Mouse (Mus musculus) mature B cell (primary cell): ENCODE measurements around the gene Gtsf1.
"Not testable (repeated sequence)": the region's sequence is repeated elsewhere in the genome, so short reads cannot be mapped to it uniquely, and the experiment has no call there.

ENCODE experiments used
- in situ Hi-C: fragments of 300-500 bp; cut with MboI; formaldehyde crosslinking; loops from 2 replicates; pipeline ENCODE4 v1.14.3; 2019

Gtsf1 gene

GRCm38 (mm10) chr15:103430241-103430640, at the start of gene Gtsf1:
Gene Gtsf1 (minus strand): TSS chr15:103430470.
- in situ Hi-C loops = no loop called here

DNA sequence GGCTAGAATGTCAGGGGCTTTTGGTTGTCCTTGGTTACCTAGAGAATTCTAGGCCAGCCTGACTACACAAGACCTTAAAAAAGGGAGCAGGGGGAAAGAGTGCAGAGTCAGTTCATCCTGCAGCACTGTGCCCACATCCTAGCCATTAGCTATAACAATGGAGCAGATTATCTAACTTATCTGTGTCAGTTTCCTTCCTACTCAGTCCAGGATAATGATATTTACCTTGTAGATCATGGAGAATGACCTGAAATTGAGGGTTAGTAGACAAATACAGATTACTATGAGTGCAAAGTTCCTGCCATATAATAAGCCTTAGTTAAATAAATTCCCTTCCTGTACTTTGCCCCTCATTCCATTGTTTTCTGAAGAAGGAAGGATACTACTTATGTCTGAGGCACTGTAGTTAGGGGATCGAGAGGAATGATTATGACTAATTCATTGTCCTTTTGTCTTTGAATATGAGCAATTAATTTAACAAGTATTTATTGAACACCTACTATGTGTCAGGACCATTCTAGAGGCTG, 48.9 kb upstream of the Gtsf1 start:
- in situ Hi-C loops = no loop called here

GRCm38 (mm10) chr15:103473769-103474168, 43.5 kb upstream of the Gtsf1 start:
- in situ Hi-C loops = no loop called here

DNA sequence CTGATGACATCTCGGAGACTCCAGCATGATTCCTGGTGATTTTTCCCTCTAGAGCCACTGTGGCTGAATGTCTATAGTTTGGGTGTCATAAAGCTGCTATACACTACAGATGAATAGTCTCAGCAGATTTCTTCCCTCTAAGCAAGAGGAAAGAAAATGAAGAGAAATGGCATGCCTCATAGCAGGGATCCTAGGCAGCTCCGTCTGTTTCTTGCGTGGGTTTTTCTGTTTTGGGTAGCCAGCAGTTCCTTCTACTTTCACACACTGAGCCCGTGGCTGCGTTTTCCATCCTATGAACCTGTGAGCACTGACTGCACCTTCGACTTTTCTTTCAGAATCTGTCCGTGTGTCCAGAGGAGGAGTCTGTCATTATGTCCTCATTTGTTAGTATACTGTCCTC, 42.9 kb upstream of the Gtsf1 start:
- in situ Hi-C loops = no loop called here

DNA sequence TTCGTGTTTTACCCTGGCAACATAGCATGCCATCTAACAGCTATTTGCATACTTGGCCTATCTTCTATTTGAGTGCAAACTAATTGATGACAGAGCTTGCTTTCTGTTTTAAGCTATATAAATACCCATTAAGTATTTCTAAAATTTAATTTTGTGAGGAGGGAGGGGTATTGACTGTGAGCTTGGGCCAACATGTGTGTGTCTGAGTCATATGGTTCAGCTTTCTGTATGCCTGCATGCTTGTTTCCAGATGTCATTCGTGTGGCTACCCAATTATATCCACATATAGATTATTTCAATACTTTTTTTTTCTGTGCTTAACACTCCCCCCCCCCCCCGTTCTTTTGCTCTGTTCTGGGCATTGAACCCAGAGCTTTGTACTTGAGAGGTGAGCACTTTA, 42.0 kb upstream of the Gtsf1 start:
- in situ Hi-C loops = no loop called here

GRCm38 (mm10) chr15:103471488-103472194, 41.4 kb upstream of the Gtsf1 start:
- in situ Hi-C loops = no loop called here

GRCm38 (mm10) chr15:103462539-103463261, 32.4 kb upstream of the Gtsf1 start:
- in situ Hi-C loops = no loop called here

DNA sequence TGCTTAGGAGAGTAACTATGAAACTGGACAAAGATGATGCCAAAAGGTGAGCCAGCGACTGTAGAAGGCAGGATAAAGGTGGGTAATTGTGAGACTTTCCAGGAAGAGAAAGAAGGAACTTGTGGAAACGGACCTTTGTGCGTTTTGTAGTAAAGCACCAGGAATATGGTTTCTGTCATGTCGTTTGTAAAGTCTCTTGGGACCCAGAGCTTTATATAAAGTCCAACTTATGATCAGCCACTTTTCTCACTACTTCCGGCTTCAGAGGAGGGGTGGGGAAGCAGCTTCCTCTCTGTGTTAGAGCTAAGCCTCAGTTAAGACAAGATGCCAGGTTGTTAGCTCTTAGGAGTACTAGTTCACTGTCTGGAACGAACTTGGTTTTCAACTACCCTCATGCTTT, 24.2 kb upstream of the Gtsf1 start:
- in situ Hi-C loops = no loop called here

- in situ Hi-C loops = no loop called here
Observed at GRCm38 (mm10) chr15:103453551-103454218, 23.4 kb upstream of the Gtsf1 start, which contains the start of gene Nckap1l. Gene Nckap1l (plus strand): TSS chr15:103453794.

DNA sequence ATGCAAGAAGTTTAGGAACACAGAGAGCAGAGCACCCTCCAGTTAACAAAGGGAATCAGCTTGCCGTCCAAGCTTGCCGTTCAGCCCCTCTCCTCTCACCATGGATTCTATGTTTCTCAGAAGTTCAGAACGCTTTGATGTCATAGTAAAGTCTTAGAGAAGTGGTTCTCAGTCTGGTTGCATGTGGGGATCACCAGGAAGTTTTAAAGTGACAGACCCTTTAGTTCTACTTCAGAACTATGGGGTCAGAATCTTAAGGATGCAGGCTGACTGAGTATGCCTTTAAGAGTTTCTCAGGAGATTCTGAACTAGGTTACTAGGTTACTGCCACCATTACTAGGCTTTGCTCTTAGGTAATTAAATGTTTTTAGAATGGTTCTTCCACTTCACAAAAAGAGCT, 18.1 kb upstream of the Gtsf1 start, which contains the start of gene Gtsf2:
Gene Gtsf2 (minus strand): TSS at position 101 of the 400 bp plus-strand sequence.
- in situ Hi-C loops = no loop called here

GRCm38 (mm10) chr15:103445966-103446365, 15.7 kb upstream of the Gtsf1 start:
- in situ Hi-C loops = not testable (repeated sequence)

- in situ Hi-C loops = no loop called here
Observed at GRCm38 (mm10) chr15:103427017-103427416, 3.3 kb downstream of the Gtsf1 start.

DNA sequence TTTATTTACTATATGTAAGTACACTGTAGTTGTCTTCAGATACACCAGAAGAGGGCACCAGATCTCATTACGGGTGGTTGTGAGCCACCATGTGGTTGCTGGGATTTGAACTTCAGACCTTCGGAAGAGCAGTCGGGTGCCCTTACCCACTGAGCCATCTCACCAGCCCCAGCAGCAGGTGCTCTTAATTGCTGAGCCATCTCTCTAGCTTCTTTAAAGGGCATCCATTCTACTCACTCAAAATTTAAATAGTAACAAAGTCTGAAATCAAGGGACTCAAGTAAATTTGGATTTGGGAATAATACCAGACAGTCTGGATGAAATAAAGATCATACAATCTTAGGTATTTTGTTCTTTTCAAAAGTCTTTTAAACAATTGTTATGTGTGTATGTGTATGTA, 24.7 kb downstream of the Gtsf1 start:
- in situ Hi-C loops = not testable (repeated sequence)

DNA sequence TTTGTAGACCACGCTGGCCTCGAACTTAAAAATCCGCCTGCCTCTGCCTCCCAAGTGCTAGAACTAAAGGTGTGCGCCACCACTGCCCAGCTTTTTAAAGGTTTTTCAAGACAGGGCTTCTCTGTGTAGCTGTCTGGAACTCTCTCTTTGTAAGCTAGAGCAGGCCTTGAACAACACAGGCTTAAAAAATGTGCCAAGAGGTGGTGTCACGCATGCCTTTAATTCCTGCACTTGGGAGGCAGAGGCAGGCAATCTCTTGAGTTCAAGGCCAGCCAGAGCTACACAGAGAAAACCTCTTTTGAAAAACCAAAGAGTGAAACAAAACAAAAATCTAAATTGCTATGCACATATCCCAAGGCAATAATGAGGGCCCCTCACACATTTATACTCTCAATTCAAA, 28.9 kb downstream of the Gtsf1 start:
- in situ Hi-C loops = no loop called here

DNA sequence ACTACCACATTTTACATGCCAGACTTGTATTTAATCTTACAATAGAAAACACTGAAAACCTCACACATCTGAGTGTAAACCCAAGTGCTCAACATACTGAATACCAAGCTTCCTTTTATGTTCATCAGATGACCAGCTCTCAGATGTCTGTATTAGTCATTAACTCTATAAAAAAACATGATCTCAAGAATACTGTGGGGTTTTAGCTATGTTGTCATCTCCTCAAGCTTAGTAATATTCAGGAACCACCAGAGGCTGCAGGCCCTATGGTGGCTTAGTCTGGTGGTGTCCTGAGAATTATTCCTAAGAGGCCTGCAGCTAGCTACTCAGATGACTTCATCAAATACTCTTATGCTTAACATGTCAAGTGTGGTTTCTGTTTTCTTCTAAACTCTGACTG, 36.7 kb downstream of the Gtsf1 start:
- in situ Hi-C loops = no loop called here

DNA sequence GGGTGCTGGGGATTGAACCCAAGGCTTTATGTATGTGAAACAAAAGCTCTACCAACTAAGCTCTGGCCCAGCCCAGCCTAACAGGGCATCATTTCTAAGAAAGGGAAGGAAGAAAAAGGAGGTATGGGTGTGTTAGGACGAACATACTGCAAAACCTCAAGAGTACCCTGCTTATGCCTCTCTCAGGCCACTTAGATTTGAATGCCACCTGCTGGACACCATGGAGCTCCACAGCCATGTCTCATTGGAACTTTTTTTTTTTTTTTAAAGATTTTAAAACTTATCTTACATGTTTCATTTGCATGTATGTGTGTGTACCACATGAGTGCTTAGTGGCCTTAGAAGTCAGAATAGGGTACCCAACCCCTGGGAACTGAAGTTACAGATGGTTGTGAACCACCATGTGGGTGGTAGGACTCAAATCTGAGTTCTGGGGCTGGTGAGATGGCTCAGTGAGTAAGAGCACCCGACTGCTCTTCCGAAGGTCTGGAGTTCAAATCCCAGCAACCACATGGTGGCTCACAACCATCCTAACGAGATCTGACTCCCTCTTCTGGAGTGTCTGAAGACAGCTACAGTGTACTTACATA, 41.6 kb downstream of the Gtsf1 start:
- in situ Hi-C loops = no loop called here

DNA sequence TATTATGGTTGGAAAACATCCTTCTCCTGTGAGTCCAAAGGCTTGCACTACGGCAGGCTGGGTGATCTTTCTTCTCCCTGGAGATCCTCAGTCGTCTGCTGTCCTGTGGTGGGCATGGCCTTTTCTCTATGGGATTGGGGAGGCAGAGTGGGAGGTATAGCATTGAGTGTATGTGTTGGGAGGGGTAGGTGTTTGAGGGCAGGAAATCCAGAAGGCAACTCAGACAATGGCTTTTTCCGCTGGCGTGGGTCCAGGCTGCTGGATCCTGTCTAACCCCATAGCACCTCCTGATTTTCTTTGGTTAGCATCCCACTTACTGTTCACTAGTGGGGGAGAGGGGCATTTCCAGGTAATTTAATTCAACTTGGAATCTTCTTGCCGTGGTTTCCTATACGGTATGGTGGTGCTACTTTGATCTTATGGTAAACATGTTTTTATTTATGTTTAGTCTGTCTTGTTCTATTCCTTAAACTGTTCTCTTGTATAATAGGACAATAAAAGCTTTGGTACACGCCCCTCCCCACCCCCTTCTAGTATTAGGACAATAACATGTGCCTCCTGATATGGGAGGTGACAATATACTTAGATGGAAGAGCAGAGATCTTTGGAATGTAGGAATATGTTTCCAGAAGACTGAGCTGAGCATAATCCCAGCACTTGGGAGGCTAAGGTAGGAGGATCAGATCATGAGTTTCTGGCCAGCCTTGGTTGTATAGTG, 46.3 kb downstream of the Gtsf1 start:
- in situ Hi-C loops = no loop called here

- in situ Hi-C loops = no loop called here
Observed at GRCm38 (mm10) chr15:103382795-103383406, 47.4 kb downstream of the Gtsf1 start.

DNA sequence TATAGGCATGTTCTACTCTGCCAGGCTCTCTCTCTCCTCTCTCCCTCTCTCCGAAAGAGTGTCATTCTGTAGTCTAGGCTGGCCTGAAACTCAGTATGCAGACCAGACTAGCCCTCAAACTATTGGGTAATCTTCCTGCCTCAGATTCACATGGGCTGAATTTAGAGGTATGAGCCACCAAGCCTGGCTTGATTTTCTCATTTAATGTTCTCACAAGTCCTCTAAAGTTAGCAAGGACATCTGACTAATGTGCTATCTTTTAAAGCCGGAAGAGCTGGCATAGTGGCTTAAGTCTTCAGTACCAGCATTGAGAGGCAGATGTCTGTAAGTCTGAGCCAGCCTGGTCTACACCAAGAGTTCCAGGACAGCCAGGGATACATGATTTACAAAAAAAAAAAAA, 48.2 kb downstream of the Gtsf1 start:
- in situ Hi-C loops = no loop called here

GRCm38 (mm10) chr15:103378665-103379356, 51.5 kb downstream of the Gtsf1 start:
- in situ Hi-C loops = no loop called here
